Mouse (Mus musculus): ENCODE data around the gene Pnliprp2.
A peak's percentile ranks its signal among the peaks of the same experiment; 100 is the strongest.

The Pnliprp2 gene

GRCm38 (mm10) chr19:58759423-58759822 is at the start of gene Pnliprp2:
Gene Pnliprp2 (plus strand): TSS chr19:58759719.
- no peak for DNase-seq (ENCODE audit: extremely low spot score)

GRCm38 (mm10) chr19:58717925-58718324 is 41.6 kb upstream of the Pnliprp2 start:
- no peak for DNase-seq (ENCODE audit: extremely low spot score)

- DNase-seq (ENCODE audit: extremely low spot score), result no peak
Observed at GRCm38 (mm10) chr19:58720439-58720838, 39.1 kb upstream of the Pnliprp2 start.

- no peak for DNase-seq (ENCODE audit: extremely low spot score)
Observed at GRCm38 (mm10) chr19:58726551-58726950, 33.0 kb upstream of the Pnliprp2 start.

GRCm38 (mm10) chr19:58727756-58728155 is 31.8 kb upstream of the Pnliprp2 start:
- no peak for DNase-seq (ENCODE audit: extremely low spot score)

- DNase-seq (ENCODE audit: extremely low spot score), result no peak
Observed at GRCm38 (mm10) chr19:58728445-58729031, 31.0 kb upstream of the Pnliprp2 start, which contains the start of gene Pnliprp1. Gene Pnliprp1 (plus strand): TSS chr19:58728887.

GRCm38 (mm10) chr19:58733216-58733615 is 26.3 kb upstream of the Pnliprp2 start:
- DNase-seq (ENCODE audit: extremely low spot score), result no peak

GRCm38 (mm10) chr19:58738111-58738510 is 21.4 kb upstream of the Pnliprp2 start:
- DNase-seq (ENCODE audit: extremely low spot score), result no peak

- DNase-seq (ENCODE audit: extremely low spot score), result no peak
Observed at GRCm38 (mm10) chr19:58741036-58741435, 18.5 kb upstream of the Pnliprp2 start.

GRCm38 (mm10) chr19:58742711-58743110 is 16.8 kb upstream of the Pnliprp2 start:
- DNase-seq (ENCODE audit: extremely low spot score), result no peak

- no peak for DNase-seq (ENCODE audit: extremely low spot score)
Observed at GRCm38 (mm10) chr19:58743736-58744135, 15.8 kb upstream of the Pnliprp2 start.

- no peak for DNase-seq (ENCODE audit: extremely low spot score)
Observed at GRCm38 (mm10) chr19:58747498-58748000, 12.0 kb upstream of the Pnliprp2 start.

- DNase-seq (ENCODE audit: extremely low spot score), result no peak
Observed at GRCm38 (mm10) chr19:58750822-58751221, 8.7 kb upstream of the Pnliprp2 start.

GRCm38 (mm10) chr19:58751504-58751903 is 8.0 kb upstream of the Pnliprp2 start:
- no peak for DNase-seq (ENCODE audit: extremely low spot score)

GRCm38 (mm10) chr19:58758871-58759270 is 648 bp upstream of the Pnliprp2 start:
- DNase-seq (ENCODE audit: extremely low spot score), result no peak

GRCm38 (mm10) chr19:58762316-58762715 is 2.8 kb downstream of the Pnliprp2 start:
- DNase-seq (ENCODE audit: extremely low spot score), result peak; percentile 40

- peak; percentile 78 for DNase-seq (ENCODE audit: extremely low spot score)
Observed at GRCm38 (mm10) chr19:58762848-58763541, 3.5 kb downstream of the Pnliprp2 start.

GRCm38 (mm10) chr19:58767329-58767728 is 7.8 kb downstream of the Pnliprp2 start:
- DNase-seq (ENCODE audit: extremely low spot score), result no peak

GRCm38 (mm10) chr19:58776461-58776860 is 16.9 kb downstream of the Pnliprp2 start:
- DNase-seq (ENCODE audit: extremely low spot score), result no peak

GRCm38 (mm10) chr19:58781566-58781965 is 22.0 kb downstream of the Pnliprp2 start:
- no peak for DNase-seq (ENCODE audit: extremely low spot score)

- no peak for DNase-seq (ENCODE audit: extremely low spot score)
Observed at GRCm38 (mm10) chr19:58783938-58784337, 24.4 kb downstream of the Pnliprp2 start.

- DNase-seq (ENCODE audit: extremely low spot score), result no peak
Observed at GRCm38 (mm10) chr19:58789194-58789593, 29.7 kb downstream of the Pnliprp2 start.

- peak; percentile 13 for DNase-seq (ENCODE audit: extremely low spot score)
Observed at GRCm38 (mm10) chr19:58794284-58794683, 34.8 kb downstream of the Pnliprp2 start, which contains the start of gene 1700019N19Rik. Gene 1700019N19Rik (minus strand): TSS chr19:58794461.
